Mouse (Mus musculus) limb, embryonic 14.5 days (tissue): Measurements from ENCODE around the gene Hspb9. TPM values are rescaled to one million over a fixed set of nuclear protein-coding genes. Genes with fewer than 3 reads are reported as not detected.

Experiments
- ATAC-seq: fragments of 200-750 bp; cut with Nextera tagmentation; 2 replicates; pipeline ENCODE4 v1.8.0; 2017; ENCODE audit warnings: low read depth, moderate number of reproducible peaks, moderate TSS enrichment; ENCODE audit not compliant: low FRiP score
- DNase-seq: peaks from one replicate; pipeline ENCODE4 v3.0.0-alpha.2; 2015; ENCODE audit warnings: low spot score
- H3K27ac ChIP-seq: fragments of 300-500 bp; sonication (generic); replicated peaks from 2 replicates; pipeline ENCODE4 v1.5.1; 2014; ENCODE audit warnings: low read depth, mild to moderate bottlenecking, low read length, moderate library complexity, mixed read lengths
- H3K27me3 ChIP-seq: fragments of 300-500 bp; sonication (generic); 2 replicates; pipeline ENCODE4 v1.6.1; 2014; ENCODE audit warnings: low read length, mixed read lengths; ENCODE audit not compliant: control insufficient read depth, insufficient read depth
- H3K36me3 ChIP-seq: fragments of 300-500 bp; sonication (generic); 2 replicates; pipeline ENCODE4 v1.6.1; 2014; ENCODE audit warnings: mild to moderate bottlenecking, low read length, moderate library complexity, mixed read lengths; ENCODE audit not compliant: control insufficient read depth, insufficient read depth
- H3K4me1 ChIP-seq: fragments of 300-500 bp; sonication (generic); 2 replicates; pipeline ENCODE4 v1.6.1; 2014; ENCODE audit warnings: antibody characterized with exemption, low read length, mixed read lengths; ENCODE audit not compliant: control insufficient read depth, insufficient read depth
- H3K4me2 ChIP-seq: fragments of 300-500 bp; sonication (generic); replicated peaks from 2 replicates; pipeline ENCODE4 v1.6.1; 2014; ENCODE audit warnings: low read depth, mild to moderate bottlenecking, low read length, moderate library complexity; ENCODE audit not compliant: severe bottlenecking
- H3K4me3 ChIP-seq: fragments of 300-500 bp; sonication (generic); replicated peaks from 2 replicates; pipeline ENCODE4 v1.5.1; 2014; ENCODE audit warnings: low read length
- H3K9ac ChIP-seq: fragments of 300-500 bp; sonication (generic); 2 replicates; pipeline ENCODE4 v1.6.1; 2014; ENCODE audit warnings: mild to moderate bottlenecking, low read depth, low read length, moderate library complexity; ENCODE audit not compliant: severe bottlenecking
- H3K9me3 ChIP-seq: fragments of 300-500 bp; sonication (generic); 2 replicates; pipeline ENCODE4 v1.6.1; 2016; ENCODE audit warnings: low read length; ENCODE audit not compliant: control insufficient read depth
- POLR2A ChIP-seq: fragments of 200-500 bp; IDR thresholded peaks from 2 replicates; pipeline ENCODE4 v1.8.0; 2012; ENCODE audit warnings: inconsistent platforms, mild to moderate bottlenecking, moderate library complexity, borderline replicate concordance; ENCODE audit not compliant: insufficient read depth, insufficient read length; ENCODE audit errors: extremely low read depth
- WGBS: fragments of 180-500 bp; shearing (Covaris S2); extraction: QIAGEN DNeasy Blood & Tissue Kit; methylation state at CpG from one replicate; pipeline ENCODE4 v1.1.7; 2014; 5-methylcytosine and 5-hydroxymethylcytosine counted together
- polyA plus RNA-seq, 2 experiments: library from polyadenylated mRNA; depleted of rRNA in 1 of 2; stranded (reverse) in 1 of 2; unstranded in 1 of 2; fragments of >200 nt; fragmentation: Nextera tagmentation in 1 of 2; extraction: Ambion mirVana in 1 of 2; gene quantifications; 2 replicates each; pipeline versions ENCODE4 v1.2.1 to v1.2.3; 2012 to 2014

Hspb9 gene
- polyA plus RNA-seq, 2 experiments = not detected

- ATAC-seq (no peak), DNase-seq (peak; percentile 49)
- peaks cover 42% of the 10 kb centered on the region for H3K27me3 ChIP-seq
- H3K4me2 ChIP-seq = peak within 1 kb of the TSS; percentile 35
- no peak within 1 kb of the TSS for H3K27ac ChIP-seq
- H3K4me3 ChIP-seq = peak within 1 kb of the TSS; percentile 17
- no peak within 1 kb of the TSS for H3K9ac ChIP-seq
- no peaks in the 10 kb centered on the region for H3K36me3 ChIP-seq
- no peaks in the 10 kb centered on the region for H3K4me1 ChIP-seq
- no peak for TF ChIP-seq POLR2A
- H3K9me3 ChIP-seq = no peaks in the 10 kb centered on the region
- 5% methylated on average over 29 of the region's 51 CpGs for WGBS
Measured at GRCm38 (mm10) chr11:100759611-100760233, 46.1 kb downstream of the Hspb9 start, which contains the start of gene Kcnh4. TSS of gene Kcnh4 (minus strand) at chr11:100759942.

GRCm38 (mm10) chr11:100761547-100762045 is 47.9 kb downstream of the Hspb9 start:
- H3K4me2 ChIP-seq = peak overlapping the region; percentile 47
- H3K27ac ChIP-seq = no peak overlapping the region
- no peaks in the 10 kb centered on the region for H3K4me1 ChIP-seq
- H3K4me3 ChIP-seq = peak overlapping the region; percentile 27
- no peak for TF ChIP-seq POLR2A
- no peak for ATAC-seq
- peaks cover 42% of the 10 kb centered on the region for H3K27me3 ChIP-seq
- H3K36me3 ChIP-seq = no peaks in the 10 kb centered on the region
- DNase-seq = peak; percentile 47
- H3K9me3 ChIP-seq = no peaks in the 10 kb centered on the region
- peak overlapping the region; percentile 29; the same call in 1 of the 2 replicates for H3K9ac ChIP-seq
- 1% methylated on average over 26 of the region's 27 CpGs for WGBS

GRCm38 (mm10) chr11:100762831-100763230 is 49.2 kb downstream of the Hspb9 start, which contains the start of gene Hcrt:
TSS of gene Hcrt (minus strand) at chr11:100762931.
- no peak for ATAC-seq
- Histone ChIP-seq H3K9ac (peak within 1 kb of the TSS; percentile 29; the same call in 1 of the 2 replicates), H3K36me3 (no peaks in the 10 kb centered on the region), H3K4me3 (peak within 1 kb of the TSS; percentile 27), H3K4me2 (peak within 1 kb of the TSS; percentile 47), H3K27ac (no peak within 1 kb of the TSS), H3K27me3 (peaks cover 39% of the 10 kb centered on the region), H3K4me1 (no peaks in the 10 kb centered on the region), H3K9me3 (no peaks in the 10 kb centered on the region)
- DNase-seq = no peak
- WGBS = 83% methylated on average over 7 of the region's 7 CpGs
- TF ChIP-seq POLR2A = no peak

Other genes starting within 250 kb of the Hspb9 start
- gene Klhl11, start 241.1 kb upstream of the Hspb9 start, polyA plus RNA-seq (2012; rRNA removed) = 5.5 and 5.8 TPM in 2 replicates
- 11.5 and 12.5 TPM in 2 replicates for gene Klhl11, start 241.1 kb upstream of the Hspb9 start, polyA plus RNA-seq (2014; fragmentation: Nextera tagmentation; extraction: Ambion mirVana)
- 108 and 118 TPM in 2 replicates for gene Acly, start 185.8 kb upstream of the Hspb9 start, polyA plus RNA-seq (2012; rRNA removed)
- 156 and 159 TPM in 2 replicates for gene Acly, start 185.8 kb upstream of the Hspb9 start, polyA plus RNA-seq (2014; fragmentation: Nextera tagmentation; extraction: Ambion mirVana)
- gene Ttc25, start 168.2 kb upstream of the Hspb9 start, polyA plus RNA-seq (2012; rRNA removed) = 0.42 and 0.55 TPM in 2 replicates
- gene Ttc25, start 168.2 kb upstream of the Hspb9 start, polyA plus RNA-seq (2014; fragmentation: Nextera tagmentation; extraction: Ambion mirVana) = 0.14 and 0.40 TPM in 2 replicates
- gene Cnp, start 138.9 kb upstream of the Hspb9 start, polyA plus RNA-seq (2012; rRNA removed) = 15.9 and 17.0 TPM in 2 replicates
- gene Cnp, start 138.9 kb upstream of the Hspb9 start, polyA plus RNA-seq (2014; fragmentation: Nextera tagmentation; extraction: Ambion mirVana) = 21.3 and 26.0 TPM in 2 replicates
- 68.7 and 90.5 TPM in 2 replicates for gene Nkiras2, start 94.6 kb upstream of the Hspb9 start, polyA plus RNA-seq (2012; rRNA removed)
- gene Nkiras2, start 94.6 kb upstream of the Hspb9 start, polyA plus RNA-seq (2014; fragmentation: Nextera tagmentation; extraction: Ambion mirVana) = 76.4 and 82.9 TPM in 2 replicates
- 179 and 225 TPM in 2 replicates for gene Dnajc7, start 93.7 kb upstream of the Hspb9 start, polyA plus RNA-seq (2012; rRNA removed)
- gene Dnajc7, start 93.7 kb upstream of the Hspb9 start, polyA plus RNA-seq (2014; fragmentation: Nextera tagmentation; extraction: Ambion mirVana) = 73.3 and 74.1 TPM in 2 replicates
- gene Zfp385c, start 21.4 kb upstream of the Hspb9 start, polyA plus RNA-seq (2012; rRNA removed) = 6.4 and 10.0 TPM in 2 replicates
- gene Zfp385c, start 21.4 kb upstream of the Hspb9 start, polyA plus RNA-seq (2014; fragmentation: Nextera tagmentation; extraction: Ambion mirVana) = 0.72 and 1.5 TPM in 2 replicates
- 3.2 and 3.9 TPM in 2 replicates for gene Dhx58, start 9.6 kb upstream of the Hspb9 start, polyA plus RNA-seq (2012; rRNA removed)
- 2.2 and 2.3 TPM in 2 replicates for gene Dhx58, start 9.6 kb upstream of the Hspb9 start, polyA plus RNA-seq (2014; fragmentation: Nextera tagmentation; extraction: Ambion mirVana)
- gene Kat2a, start 1.4 kb upstream of the Hspb9 start, polyA plus RNA-seq (2012; rRNA removed) = 70.8 and 78.1 TPM in 2 replicates
- gene Kat2a, start 1.4 kb upstream of the Hspb9 start, polyA plus RNA-seq (2014; fragmentation: Nextera tagmentation; extraction: Ambion mirVana) = 55.8 and 57.4 TPM in 2 replicates
- gene Rab5c, start 24.4 kb downstream of the Hspb9 start, polyA plus RNA-seq (2012; rRNA removed) = 188 and 227 TPM in 2 replicates
- gene Rab5c, start 24.4 kb downstream of the Hspb9 start, polyA plus RNA-seq (2014; fragmentation: Nextera tagmentation; extraction: Ambion mirVana) = 73.2 and 75.1 TPM in 2 replicates
- 0.09 TPM in 2 replicates for gene Kcnh4, start 46.1 kb downstream of the Hspb9 start, polyA plus RNA-seq (2012; rRNA removed)
- not detected in 2 replicates for gene Kcnh4, start 46.1 kb downstream of the Hspb9 start, polyA plus RNA-seq (2014; fragmentation: Nextera tagmentation; extraction: Ambion mirVana)
- gene Hcrt, start 49.1 kb downstream of the Hspb9 start, polyA plus RNA-seq (2012; rRNA removed) = not detected in 2 replicates
- gene Hcrt, start 49.1 kb downstream of the Hspb9 start, polyA plus RNA-seq (2014; fragmentation: Nextera tagmentation; extraction: Ambion mirVana) = not detected in 2 replicates
- gene Ghdc, start 57.1 kb downstream of the Hspb9 start, polyA plus RNA-seq (2012; rRNA removed) = 12.1 and 14.0 TPM in 2 replicates
- gene Ghdc, start 57.1 kb downstream of the Hspb9 start, polyA plus RNA-seq (2014; fragmentation: Nextera tagmentation; extraction: Ambion mirVana) = 3.7 and 5.7 TPM in 2 replicates
- gene Stat5b, start 136.9 kb downstream of the Hspb9 start, polyA plus RNA-seq (2012; rRNA removed) = 24.4 and 27.0 TPM in 2 replicates
- 21.9 and 22.1 TPM in 2 replicates for gene Stat5b, start 136.9 kb downstream of the Hspb9 start, polyA plus RNA-seq (2014; fragmentation: Nextera tagmentation; extraction: Ambion mirVana)
- 8.0 and 11.3 TPM in 2 replicates for gene Stat5a, start 145.5 kb downstream of the Hspb9 start, polyA plus RNA-seq (2012; rRNA removed)
- 5.3 and 7.8 TPM in 2 replicates for gene Stat5a, start 145.5 kb downstream of the Hspb9 start, polyA plus RNA-seq (2014; fragmentation: Nextera tagmentation; extraction: Ambion mirVana)
- 56.1 and 66.2 TPM in 2 replicates for gene Stat3, start 225.7 kb downstream of the Hspb9 start, polyA plus RNA-seq (2012; rRNA removed)
- gene Stat3, start 225.7 kb downstream of the Hspb9 start, polyA plus RNA-seq (2014; fragmentation: Nextera tagmentation; extraction: Ambion mirVana) = 63.0 and 65.9 TPM in 2 replicates